Mouse (Mus musculus): Measurements from ENCODE around the gene Ngrn. TPM values are rescaled to one million over a fixed set of nuclear protein-coding genes. Genes with fewer than 3 reads are reported as not detected.

The Ngrn gene
- polyA plus RNA-seq, 1 experiment from 2014 or later, result 52.2 TPM

GRCm38 (mm10) chr7:80252437-80252836 lies 8.6 kb upstream of the Ngrn start:
- H3K4me3 ChIP-seq (replicated peaks; ENCODE audit: low read length), result no peak overlapping the region
- H3K36me3 ChIP-seq (ENCODE audit: control insufficient read depth, insufficient read depth, low read length), result no peaks in the 10 kb centered on the region
- H3K4me2 ChIP-seq (ENCODE audit: low read depth, low read length), result no peak overlapping the region
- 77% methylated on average over 7 of the region's 7 CpGs for WGBS
- no peak overlapping the region for H3K9ac ChIP-seq (ENCODE audit: low read length)
- no peak overlapping the region for H3K27ac ChIP-seq (ENCODE audit: low read length)
- no peaks in the 10 kb centered on the region for H3K9me3 ChIP-seq (replicated peaks; ENCODE audit: control insufficient read depth, low read length)
- no peak for ATAC-seq (ENCODE audit: insufficient read depth, low FRiP score)
- H3K27me3 ChIP-seq (ENCODE audit: control insufficient read depth, insufficient read depth, low read length), result no peaks in the 10 kb centered on the region; the same call in 1 of the 2 replicates
- no peaks in the 10 kb centered on the region; the same call in 1 of the 2 replicates for H3K4me1 ChIP-seq (ENCODE audit: control insufficient read depth, insufficient read depth, low read length)

- Histone ChIP-seq H3K27ac (ENCODE audit: low read length) (no peak overlapping the region), H3K27me3 (ENCODE audit: control insufficient read depth, insufficient read depth, low read length) (no peaks in the 10 kb centered on the region; the same call in 1 of the 2 replicates), H3K4me3 (replicated peaks; ENCODE audit: low read length) (no peak overlapping the region), H3K9me3 (replicated peaks; ENCODE audit: control insufficient read depth, low read length) (no peaks in the 10 kb centered on the region), H3K4me2 (ENCODE audit: low read depth, low read length) (no peak overlapping the region), H3K4me1 (ENCODE audit: control insufficient read depth, insufficient read depth, low read length) (no peaks in the 10 kb centered on the region; the same call in 1 of the 2 replicates), H3K36me3 (ENCODE audit: control insufficient read depth, insufficient read depth, low read length) (no peaks in the 10 kb centered on the region), H3K9ac (ENCODE audit: low read length) (no peak overlapping the region)
- ATAC-seq (ENCODE audit: insufficient read depth, low FRiP score), result no peak
- WGBS, result 76% methylated on average over 11 of the region's 11 CpGs
Observed at GRCm38 (mm10) chr7:80252886-80253285, 8.1 kb upstream of the Ngrn start.

GRCm38 (mm10) chr7:80255981-80256380 lies 5.0 kb upstream of the Ngrn start:
- no peak overlapping the region for H3K27ac ChIP-seq (ENCODE audit: low read length)
- H3K27me3 ChIP-seq (ENCODE audit: control insufficient read depth, insufficient read depth, low read length), result no peaks in the 10 kb centered on the region; the same call in none of the 2 replicates
- H3K4me2 ChIP-seq (ENCODE audit: low read depth, low read length), result no peak overlapping the region
- ATAC-seq (ENCODE audit: insufficient read depth, low FRiP score), result no peak
- H3K4me3 ChIP-seq (replicated peaks; ENCODE audit: low read length), result no peak overlapping the region
- no peaks in the 10 kb centered on the region for H3K36me3 ChIP-seq (ENCODE audit: control insufficient read depth, insufficient read depth, low read length)
- no peaks in the 10 kb centered on the region for H3K9me3 ChIP-seq (replicated peaks; ENCODE audit: control insufficient read depth, low read length)
- peaks cover 5% of the 10 kb centered on the region; the same call in 1 of the 2 replicates for H3K4me1 ChIP-seq (ENCODE audit: control insufficient read depth, insufficient read depth, low read length)
- 73% methylated on average over 2 of the region's 2 CpGs for WGBS
- H3K9ac ChIP-seq (ENCODE audit: low read length), result no peak overlapping the region

GRCm38 (mm10) chr7:80257706-80258105 lies 3.3 kb upstream of the Ngrn start:
- no peak overlapping the region for H3K9ac ChIP-seq (ENCODE audit: low read length)
- H3K27me3 ChIP-seq (ENCODE audit: control insufficient read depth, insufficient read depth, low read length), result no peaks in the 10 kb centered on the region; the same call in none of the 2 replicates
- no peak overlapping the region for H3K4me2 ChIP-seq (ENCODE audit: low read depth, low read length)
- no peak overlapping the region for H3K4me3 ChIP-seq (replicated peaks; ENCODE audit: low read length)
- H3K36me3 ChIP-seq (ENCODE audit: control insufficient read depth, insufficient read depth, low read length), result no peaks in the 10 kb centered on the region
- no peak for ATAC-seq (ENCODE audit: insufficient read depth, low FRiP score)
- H3K4me1 ChIP-seq (ENCODE audit: control insufficient read depth, insufficient read depth, low read length), result peaks cover 10% of the 10 kb centered on the region
- H3K27ac ChIP-seq (ENCODE audit: low read length), result no peak overlapping the region
- WGBS, result 53% methylated on average over 2 of the region's 2 CpGs
- no peaks in the 10 kb centered on the region for H3K9me3 ChIP-seq (replicated peaks; ENCODE audit: control insufficient read depth, low read length)

- no peaks in the 10 kb centered on the region; the same call in 1 of the 2 replicates for H3K27me3 ChIP-seq (ENCODE audit: control insufficient read depth, insufficient read depth, low read length)
- peaks cover 15% of the 10 kb centered on the region; the same call in 1 of the 2 replicates for H3K36me3 ChIP-seq (ENCODE audit: control insufficient read depth, insufficient read depth, low read length)
- H3K4me3 ChIP-seq (replicated peaks; ENCODE audit: low read length), result peak overlapping the region; percentile 74
- WGBS, result under 1% methylated on average over 32 of the region's 32 CpGs
- H3K9ac ChIP-seq (ENCODE audit: low read length), result peak overlapping the region; percentile 86
- ATAC-seq (ENCODE audit: insufficient read depth, low FRiP score), result peak; percentile 42
- H3K9me3 ChIP-seq (replicated peaks; ENCODE audit: control insufficient read depth, low read length), result no peaks in the 10 kb centered on the region
- peak overlapping the region; percentile 86 for H3K4me2 ChIP-seq (ENCODE audit: low read depth, low read length)
- peaks cover 10% of the 10 kb centered on the region for H3K4me1 ChIP-seq (ENCODE audit: control insufficient read depth, insufficient read depth, low read length)
- peak overlapping the region; percentile 80 for H3K27ac ChIP-seq (ENCODE audit: low read length)
Observed at GRCm38 (mm10) chr7:80261372-80261990, 466 bp downstream of the Ngrn start.

GRCm38 (mm10) chr7:80264606-80265005 lies 3.6 kb downstream of the Ngrn start:
- Histone ChIP-seq H3K4me2 (ENCODE audit: low read depth, low read length) (no peak overlapping the region), H3K9ac (ENCODE audit: low read length) (no peak overlapping the region), H3K4me1 (ENCODE audit: control insufficient read depth, insufficient read depth, low read length) (peaks cover 10% of the 10 kb centered on the region), H3K9me3 (replicated peaks; ENCODE audit: control insufficient read depth, low read length) (no peaks in the 10 kb centered on the region), H3K36me3 (ENCODE audit: control insufficient read depth, insufficient read depth, low read length) (peaks cover 22% of the 10 kb centered on the region; the same call in 1 of the 2 replicates), H3K4me3 (replicated peaks; ENCODE audit: low read length) (no peak overlapping the region), H3K27me3 (ENCODE audit: control insufficient read depth, insufficient read depth, low read length) (no peaks in the 10 kb centered on the region), H3K27ac (ENCODE audit: low read length) (no peak overlapping the region)
- ATAC-seq (ENCODE audit: insufficient read depth, low FRiP score), result no peak
- 95% methylated on average over 12 of the region's 12 CpGs for WGBS

GRCm38 (mm10) chr7:80267764-80268163 lies 6.7 kb downstream of the Ngrn start:
- no peaks in the 10 kb centered on the region for H3K9me3 ChIP-seq (replicated peaks; ENCODE audit: control insufficient read depth, low read length)
- WGBS, result 62% methylated on average over 1 of the region's 1 CpGs
- H3K36me3 ChIP-seq (ENCODE audit: control insufficient read depth, insufficient read depth, low read length), result peaks cover 22% of the 10 kb centered on the region; the same call in 1 of the 2 replicates
- ATAC-seq (ENCODE audit: insufficient read depth, low FRiP score), result no peak
- 0 out of 2 replicates have a peak, but pooled peaks cover 4% of the 10 kb centered on the region for H3K4me1 ChIP-seq (ENCODE audit: control insufficient read depth, insufficient read depth, low read length)
- H3K27me3 ChIP-seq (ENCODE audit: control insufficient read depth, insufficient read depth, low read length), result no peaks in the 10 kb centered on the region
- no peak overlapping the region for H3K27ac ChIP-seq (ENCODE audit: low read length)
- H3K9ac ChIP-seq (ENCODE audit: low read length), result no peak overlapping the region
- no peak overlapping the region for H3K4me2 ChIP-seq (ENCODE audit: low read depth, low read length)
- no peak overlapping the region for H3K4me3 ChIP-seq (replicated peaks; ENCODE audit: low read length)

- WGBS, result 3% methylated on average over 21 of the region's 21 CpGs
- Histone ChIP-seq H3K4me3 (replicated peaks; ENCODE audit: low read length) (peak within 1 kb of the TSS; percentile 73), H3K27ac (ENCODE audit: low read length) (peak within 1 kb of the TSS; percentile 66), H3K9me3 (replicated peaks; ENCODE audit: control insufficient read depth, low read length) (peaks cover under 1% of the 10 kb centered on the region; the same call in 1 of the 2 replicates), H3K4me2 (ENCODE audit: low read depth, low read length) (peak within 1 kb of the TSS; percentile 68), H3K9ac (ENCODE audit: low read length) (peak within 1 kb of the TSS; percentile 81), H3K4me1 (ENCODE audit: control insufficient read depth, insufficient read depth, low read length) (0 out of 2 replicates have a peak, but pooled peaks cover 4% of the 10 kb centered on the region), H3K36me3 (ENCODE audit: control insufficient read depth, insufficient read depth, low read length) (peaks cover 28% of the 10 kb centered on the region), H3K27me3 (ENCODE audit: control insufficient read depth, insufficient read depth, low read length) (no peaks in the 10 kb centered on the region)
- peak; percentile 93 for ATAC-seq (ENCODE audit: insufficient read depth, low FRiP score)
Observed at GRCm38 (mm10) chr7:80268897-80269750, 8.1 kb downstream of the Ngrn start, which contains the start of gene Vps33b. Vps33b (plus strand) TSS chr7:80269649.
